Comparison of ENCODE assay signal across 8 mouse cellular contexts in genomic region chr3:90434073-90434730, GRCm38 (mm10). TPM values are rescaled to one million over a fixed set of nuclear protein-coding genes. Genes with fewer than 3 reads are reported as not detected.
DNase-seq lines count a peak whose midpoint lies in the region; ATAC-seq lines count a peak whose summit lies in the region.

No protein-coding gene starts in this region.

- no peak for DNase-seq in heart, embryonic 10.5 days (ENCODE audit: low spot score)
- DNase-seq in heart, adult 8-10 months (ENCODE audit: low spot score), result no peak
- DNase-seq in lung, postnatal 25 days (ENCODE audit: low spot score), result peak; percentile 86
- no peak for DNase-seq in right cerebral cortex, adult 2 months (ENCODE audit: low spot score in 2 of 2)
- no peak for DNase-seq in c-Kit-positive CD71-positive TER-119-positive erythroid progenitor cells, embryonic 14.5 days (ENCODE audit: low spot score)

- H3K27ac ChIP-seq in heart, embryonic 10.5 days, result peak overlapping the region; percentile 96
- H3K27ac ChIP-seq in embryonic facial prominence, embryonic 15.5 days (replicated peaks), result peak overlapping the region; percentile 88
- H3K27ac ChIP-seq in kidney, embryonic 14.5 days (ENCODE audit: low read depth, low read length), result peak overlapping the region; percentile 98; the same call in 1 of the 2 replicates

- peaks cover 11% of the 10 kb centered on the region for H3K36me3 ChIP-seq in heart, embryonic 10.5 days
- no peaks in the 10 kb centered on the region for H3K36me3 ChIP-seq in embryonic facial prominence, embryonic 15.5 days
- no peaks in the 10 kb centered on the region for H3K36me3 ChIP-seq in kidney, embryonic 14.5 days (ENCODE audit: control insufficient read depth, insufficient read depth, low read length)

- peaks cover 28% of the 10 kb centered on the region for H3K4me1 ChIP-seq in heart, embryonic 10.5 days
- peaks cover 26% of the 10 kb centered on the region for H3K4me1 ChIP-seq in embryonic facial prominence, embryonic 15.5 days
- H3K4me1 ChIP-seq in kidney, embryonic 14.5 days (ENCODE audit: control insufficient read depth, insufficient read depth, low read length), result peaks cover 18% of the 10 kb centered on the region

- H3K9ac ChIP-seq in embryonic facial prominence, embryonic 15.5 days, result 0 out of 2 replicates have a peak overlapping the region, but pooled peaks have one; percentile 44
- peak overlapping the region; percentile 62; the same call in 1 of the 2 replicates for H3K9ac ChIP-seq in kidney, embryonic 14.5 days (ENCODE audit: low read depth, low read length)

- H3K27me3 ChIP-seq in heart, embryonic 10.5 days (ENCODE audit: insufficient read depth, poor library complexity, severe bottlenecking), result no peaks in the 10 kb centered on the region
- H3K27me3 ChIP-seq in embryonic facial prominence, embryonic 15.5 days, result no peaks in the 10 kb centered on the region
- no peaks in the 10 kb centered on the region for H3K27me3 ChIP-seq in kidney, embryonic 14.5 days (ENCODE audit: control insufficient read depth, insufficient read depth, low read length)

- no peak for ATAC-seq in embryonic facial prominence, embryonic 15.5 days (ENCODE audit: insufficient number of reproducible peaks, low FRiP score, low TSS enrichment, low read depth)
- no peak for ATAC-seq in kidney, embryonic 14.5 days (ENCODE audit: low FRiP score, low TSS enrichment)
- ATAC-seq in megakaryocyte-erythroid progenitor cell, adult 5-6 weeks (replicated peaks; ENCODE audit: low FRiP score, low TSS enrichment, poor library complexity, severe bottlenecking), result no peak

- 57% methylated on average over 11 of the region's 11 CpGs for WGBS in heart, embryonic 10.5 days
- WGBS in embryonic facial prominence, embryonic 15.5 days, result 42% methylated on average over 11 of the region's 11 CpGs
- 47% methylated on average over 11 of the region's 11 CpGs for WGBS in kidney, embryonic 14.5 days

- no peaks in the 10 kb centered on the region for H3K9me3 ChIP-seq in heart, embryonic 10.5 days
- no peaks in the 10 kb centered on the region for H3K9me3 ChIP-seq in embryonic facial prominence, embryonic 15.5 days (replicated peaks)
- H3K9me3 ChIP-seq in kidney, embryonic 14.5 days (ENCODE audit: control insufficient read depth, low read length), result no peaks in the 10 kb centered on the region

- H3K4me2 ChIP-seq in embryonic facial prominence, embryonic 15.5 days (replicated peaks), result peak overlapping the region; percentile 84
- H3K4me2 ChIP-seq in kidney, embryonic 14.5 days (replicated peaks; ENCODE audit: low read depth, low read length), result peak overlapping the region; percentile 96

- H3K4me3 ChIP-seq in heart, embryonic 10.5 days, result peak overlapping the region; percentile 76
- H3K4me3 ChIP-seq in embryonic facial prominence, embryonic 15.5 days (replicated peaks), result peak overlapping the region; percentile 52
- H3K4me3 ChIP-seq in kidney, embryonic 14.5 days (ENCODE audit: low read length), result peak overlapping the region; percentile 74

RNA-seq across cellular contexts. Expression of gene Ints3, which starts 0.8 kb away (rescaled TPM):
- 31.0 and 36.7 TPM in 2 replicates for polyA plus RNA-seq in heart, embryonic 10.5 days (2016; fragmentation: Nextera tagmentation; extraction: Ambion mirVana)
- total RNA-seq in heart, adult 8-10 months (2022), result 10 to 100 TPM; 22.9 to 28.1 (median 24.4) TPM
- 27.6 and 28.5 TPM in 2 replicates for polyA plus RNA-seq in embryonic facial prominence, embryonic 15.5 days (2015; fragmentation: Nextera tagmentation; extraction: Ambion mirVana)
- polyA plus RNA-seq in kidney, embryonic 14.5 days (2014; fragmentation: Nextera tagmentation; extraction: Ambion mirVana), result 24.0 and 39.2 TPM in 2 replicates
- total RNA-seq in megakaryocyte-erythroid progenitor cell, adult 5-6 weeks (2014; fragmentation: Nextera tagmentation), result 39.0 and 39.3 TPM in 2 replicates
- 16.4 and 23.2 TPM in 2 replicates for total RNA-seq in megakaryocyte-erythroid progenitor cell, adult 5-6 weeks (2017)

RNA-seq across cellular contexts. Expression of gene Npr1, which starts 31.5 kb away (rescaled TPM):
- 7.1 and 8.7 TPM in 2 replicates for polyA plus RNA-seq in heart, embryonic 10.5 days (2016; fragmentation: Nextera tagmentation; extraction: Ambion mirVana)
- 10 to 100 TPM; 15.1 to 17.3 (median 16.7) TPM for total RNA-seq in heart, adult 8-10 months (2022)
- 5.9 and 6.2 TPM in 2 replicates for polyA plus RNA-seq in embryonic facial prominence, embryonic 15.5 days (2015; fragmentation: Nextera tagmentation; extraction: Ambion mirVana)
- 11.0 and 12.3 TPM in 2 replicates for polyA plus RNA-seq in kidney, embryonic 14.5 days (2014; fragmentation: Nextera tagmentation; extraction: Ambion mirVana)
- total RNA-seq in megakaryocyte-erythroid progenitor cell, adult 5-6 weeks (2014; fragmentation: Nextera tagmentation), result 0.22 TPM in 1 of 2 replicates, not detected in the other
- not detected in 2 replicates for total RNA-seq in megakaryocyte-erythroid progenitor cell, adult 5-6 weeks (2017)

RNA-seq across cellular contexts. Expression of gene Ilf2, which starts 41.7 kb away (rescaled TPM):
- 149 and 215 TPM in 2 replicates for polyA plus RNA-seq in heart, embryonic 10.5 days (2016; fragmentation: Nextera tagmentation; extraction: Ambion mirVana)
- total RNA-seq in heart, adult 8-10 months (2022), result 10 to 100 TPM; 27.6 to 30.5 (median 28.8) TPM
- 182 and 183 TPM in 2 replicates for polyA plus RNA-seq in embryonic facial prominence, embryonic 15.5 days (2015; fragmentation: Nextera tagmentation; extraction: Ambion mirVana)
- polyA plus RNA-seq in kidney, embryonic 14.5 days (2014; fragmentation: Nextera tagmentation; extraction: Ambion mirVana), result 245 and 262 TPM in 2 replicates
- total RNA-seq in megakaryocyte-erythroid progenitor cell, adult 5-6 weeks (2014; fragmentation: Nextera tagmentation), result 113 and 117 TPM in 2 replicates
- total RNA-seq in megakaryocyte-erythroid progenitor cell, adult 5-6 weeks (2017), result 236 and 240 TPM in 2 replicates

RNA-seq across cellular contexts. Expression of gene Slc27a3, which starts 44.5 kb away (rescaled TPM):
- 12.6 and 19.9 TPM in 2 replicates for polyA plus RNA-seq in heart, embryonic 10.5 days (2016; fragmentation: Nextera tagmentation; extraction: Ambion mirVana)
- under 1 TPM; 0.57 to 0.76 (median 0.67) TPM for total RNA-seq in heart, adult 8-10 months (2022)
- 32.1 and 34.6 TPM in 2 replicates for polyA plus RNA-seq in embryonic facial prominence, embryonic 15.5 days (2015; fragmentation: Nextera tagmentation; extraction: Ambion mirVana)
- 8.2 and 12.3 TPM in 2 replicates for polyA plus RNA-seq in kidney, embryonic 14.5 days (2014; fragmentation: Nextera tagmentation; extraction: Ambion mirVana)
- total RNA-seq in megakaryocyte-erythroid progenitor cell, adult 5-6 weeks (2014; fragmentation: Nextera tagmentation), result 1.7 and 7.3 TPM in 2 replicates
- 0.28 and 0.72 TPM in 2 replicates for total RNA-seq in megakaryocyte-erythroid progenitor cell, adult 5-6 weeks (2017)

RNA-seq across cellular contexts. Expression of gene Snapin, which starts 56.6 kb away (rescaled TPM):
- polyA plus RNA-seq in heart, embryonic 10.5 days (2016; fragmentation: Nextera tagmentation; extraction: Ambion mirVana), result 71.7 and 74.4 TPM in 2 replicates
- 10 to 100 TPM; 69.7 to 77.6 (median 75.4) TPM for total RNA-seq in heart, adult 8-10 months (2022)
- polyA plus RNA-seq in embryonic facial prominence, embryonic 15.5 days (2015; fragmentation: Nextera tagmentation; extraction: Ambion mirVana), result 95.4 and 104 TPM in 2 replicates
- 58.5 and 67.6 TPM in 2 replicates for polyA plus RNA-seq in kidney, embryonic 14.5 days (2014; fragmentation: Nextera tagmentation; extraction: Ambion mirVana)
- total RNA-seq in megakaryocyte-erythroid progenitor cell, adult 5-6 weeks (2014; fragmentation: Nextera tagmentation), result 37.0 and 38.1 TPM in 2 replicates
- 19.5 and 48.6 TPM in 2 replicates for total RNA-seq in megakaryocyte-erythroid progenitor cell, adult 5-6 weeks (2017)
